Mouse (Mus musculus) heart, embryonic 16.5 days (tissue): Measurements from ENCODE around the gene Adnp. TPM values are rescaled to one million over a fixed set of nuclear protein-coding genes. Genes with fewer than 3 reads are reported as not detected.
A peak's percentile ranks its signal among the peaks of the same experiment; 100 is the strongest.
"Not testable (repeated sequence)": the region's sequence is repeated elsewhere in the genome, so short reads cannot be mapped to it uniquely, and the experiment has no call there.

Experiments used
- ATAC-seq: fragments of 200-750 bp; cut with Nextera tagmentation; replicated peaks from 2 replicates; pipeline ENCODE4 v1.8.0; 2017; ENCODE audit warnings: moderate number of reproducible peaks; ENCODE audit not compliant: insufficient read depth, low FRiP score; ENCODE audit errors: extremely low read depth
- H3K27ac ChIP-seq: fragments of 300-500 bp; sonication (generic); 2 replicates; pipeline ENCODE4 v1.5.1; 2014; ENCODE audit warnings: mild to moderate bottlenecking, low read length, control low read depth, moderate library complexity
- H3K27me3 ChIP-seq: fragments of 300-500 bp; sonication (generic); 2 replicates; pipeline ENCODE4 v1.6.1; 2014; ENCODE audit warnings: low read length, mixed read lengths; ENCODE audit not compliant: control insufficient read depth, insufficient read depth
- H3K36me3 ChIP-seq: fragments of 300-500 bp; sonication (generic); 2 replicates; pipeline ENCODE4 v1.6.1; 2014; ENCODE audit not compliant: control insufficient read depth, insufficient read depth
- H3K4me1 ChIP-seq: fragments of 300-500 bp; sonication (generic); 2 replicates; pipeline ENCODE4 v1.6.1; 2014; ENCODE audit warnings: low read length, mixed read lengths; ENCODE audit not compliant: control insufficient read depth, insufficient read depth
- H3K4me2 ChIP-seq: fragments of 300-500 bp; sonication (generic); 2 replicates; pipeline ENCODE4 v1.6.1; 2014; ENCODE audit warnings: low read depth, mild to moderate bottlenecking, control low read depth, low read length
- H3K4me3 ChIP-seq: fragments of 300-500 bp; sonication (generic); 2 replicates; pipeline ENCODE4 v1.5.1; 2014; ENCODE audit warnings: mild to moderate bottlenecking, control low read depth, low read length
- H3K9ac ChIP-seq: fragments of 300-500 bp; sonication (generic); 2 replicates; pipeline ENCODE4 v1.6.1; 2014; ENCODE audit warnings: low read length, control low read depth
- H3K9me3 ChIP-seq: fragments of 300-500 bp; sonication (generic); replicated peaks from 2 replicates; pipeline ENCODE4 v1.6.1; 2016; ENCODE audit warnings: low read length; ENCODE audit not compliant: control insufficient read depth
- WGBS: fragments of 180-500 bp; shearing (Covaris S2); extraction: QIAGEN DNeasy Blood & Tissue Kit; methylation state at CpG from one replicate; pipeline ENCODE4 v1.1.7; 2014; 5-methylcytosine and 5-hydroxymethylcytosine counted together
- polyA plus RNA-seq: library from polyadenylated mRNA; unstranded; fragments of >200 nt; fragmentation: Nextera tagmentation; extraction: Ambion mirVana; gene quantifications from 2 replicates; pipeline ENCODE4 v1.2.1, GENCODE M21; 2015

Adnp gene
- polyA plus RNA-seq, 1 experiment from 2014 or later, result 1.6 TPM

GRCm38 (mm10) chr2:168166750-168167460 is 40.0 kb downstream of the Adnp start:
- ATAC-seq, result no peak
- 52% methylated on average over 21 of the region's 21 CpGs for WGBS
- Histone ChIP-seq H3K4me3 (no peak overlapping the region), H3K27ac (no peak overlapping the region), H3K9me3 (no peaks in the 10 kb centered on the region), H3K4me2 (peak overlapping the region; percentile 10; the same call in 1 of the 2 replicates), H3K9ac (no peak overlapping the region), H3K36me3 (no peaks in the 10 kb centered on the region), H3K27me3 (no peaks in the 10 kb centered on the region), H3K4me1 (peaks cover 14% of the 10 kb centered on the region)

DNA sequence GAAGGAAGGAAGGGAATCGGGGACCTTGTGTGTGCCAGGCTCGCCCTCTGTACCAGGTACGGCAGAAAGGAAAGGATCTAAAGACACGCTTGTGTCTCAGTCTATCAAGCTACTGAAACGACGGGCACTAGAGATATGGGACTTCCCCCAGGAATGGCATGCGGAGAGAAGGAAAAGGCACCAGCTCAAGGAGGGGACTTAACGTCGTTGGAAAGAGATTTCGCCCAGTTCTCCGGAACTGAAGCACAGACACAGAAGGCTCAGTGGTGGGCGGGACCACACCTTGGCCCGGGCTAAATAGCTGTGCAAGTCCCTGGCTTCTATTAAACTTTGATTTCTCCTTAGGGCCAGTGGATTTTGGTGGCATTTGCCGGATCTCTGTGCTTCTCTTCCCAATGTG is 44.9 kb downstream of the Adnp start:
- peak overlapping the region; percentile 76 for H3K27ac ChIP-seq
- WGBS, result 9% methylated on average over 14 of the region's 14 CpGs
- H3K9ac ChIP-seq, result peak overlapping the region; percentile 69
- peak; percentile 17; the same call in 1 of the 2 replicates for ATAC-seq
- H3K36me3 ChIP-seq, result no peaks in the 10 kb centered on the region
- H3K27me3 ChIP-seq, result no peaks in the 10 kb centered on the region
- H3K9me3 ChIP-seq, result no peaks in the 10 kb centered on the region
- peak overlapping the region; percentile 52 for H3K4me3 ChIP-seq
- peak overlapping the region; percentile 72 for H3K4me2 ChIP-seq
- H3K4me1 ChIP-seq, result peaks cover 14% of the 10 kb centered on the region

- Histone ChIP-seq H3K27me3 (no peaks in the 10 kb centered on the region), H3K4me2 (peak overlapping the region; percentile 72), H3K4me3 (peak overlapping the region; percentile 52), H3K9me3 (no peaks in the 10 kb centered on the region), H3K4me1 (peaks cover 14% of the 10 kb centered on the region), H3K9ac (peak overlapping the region; percentile 69), H3K36me3 (no peaks in the 10 kb centered on the region), H3K27ac (peak overlapping the region; percentile 76)
- 0 out of 2 replicates have a peak, but pooled peaks have one; percentile 16 for ATAC-seq
- WGBS, result 3% methylated on average over 11 of the region's 11 CpGs
These were observed 45.4 kb downstream of the Adnp start for GRCm38 (mm10) chr2:168161514-168161971.

DNA sequence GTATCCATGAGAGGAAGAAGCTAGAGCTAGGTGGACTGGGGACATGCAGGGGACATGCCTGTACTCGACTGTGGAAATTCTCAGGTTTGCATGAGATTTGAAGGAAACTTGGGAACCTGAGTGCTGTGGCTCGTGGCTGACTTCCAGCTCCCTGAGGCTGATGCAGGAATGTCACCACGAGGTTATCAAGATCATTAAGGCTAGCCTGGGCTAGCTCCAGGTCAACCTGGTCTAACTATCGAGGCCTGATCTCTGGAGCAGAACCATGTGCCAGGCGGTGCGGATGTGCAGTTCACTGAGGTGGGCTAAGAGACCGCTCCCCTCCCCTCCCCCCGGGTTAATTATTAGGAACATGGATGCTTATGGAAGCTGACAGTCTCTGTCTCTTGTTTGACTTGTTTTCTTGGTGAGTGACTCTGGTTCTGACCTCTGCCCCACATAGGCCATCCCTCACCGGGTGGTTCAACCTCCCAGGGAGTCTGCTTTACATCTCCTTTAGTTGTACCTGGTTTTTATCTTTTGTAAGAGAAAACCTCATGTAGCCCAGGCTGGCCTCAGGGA is 46.5 kb downstream of the Adnp start:
- Histone ChIP-seq H3K27ac (no peak overlapping the region), H3K4me1 (peaks cover 14% of the 10 kb centered on the region), H3K4me3 (no peak overlapping the region), H3K4me2 (no peak overlapping the region), H3K36me3 (no peaks in the 10 kb centered on the region), H3K9me3 (no peaks in the 10 kb centered on the region), H3K9ac (no peak overlapping the region), H3K27me3 (no peaks in the 10 kb centered on the region)
- WGBS, result 83% methylated on average over 9 of the region's 9 CpGs
- no peak for ATAC-seq

DNA sequence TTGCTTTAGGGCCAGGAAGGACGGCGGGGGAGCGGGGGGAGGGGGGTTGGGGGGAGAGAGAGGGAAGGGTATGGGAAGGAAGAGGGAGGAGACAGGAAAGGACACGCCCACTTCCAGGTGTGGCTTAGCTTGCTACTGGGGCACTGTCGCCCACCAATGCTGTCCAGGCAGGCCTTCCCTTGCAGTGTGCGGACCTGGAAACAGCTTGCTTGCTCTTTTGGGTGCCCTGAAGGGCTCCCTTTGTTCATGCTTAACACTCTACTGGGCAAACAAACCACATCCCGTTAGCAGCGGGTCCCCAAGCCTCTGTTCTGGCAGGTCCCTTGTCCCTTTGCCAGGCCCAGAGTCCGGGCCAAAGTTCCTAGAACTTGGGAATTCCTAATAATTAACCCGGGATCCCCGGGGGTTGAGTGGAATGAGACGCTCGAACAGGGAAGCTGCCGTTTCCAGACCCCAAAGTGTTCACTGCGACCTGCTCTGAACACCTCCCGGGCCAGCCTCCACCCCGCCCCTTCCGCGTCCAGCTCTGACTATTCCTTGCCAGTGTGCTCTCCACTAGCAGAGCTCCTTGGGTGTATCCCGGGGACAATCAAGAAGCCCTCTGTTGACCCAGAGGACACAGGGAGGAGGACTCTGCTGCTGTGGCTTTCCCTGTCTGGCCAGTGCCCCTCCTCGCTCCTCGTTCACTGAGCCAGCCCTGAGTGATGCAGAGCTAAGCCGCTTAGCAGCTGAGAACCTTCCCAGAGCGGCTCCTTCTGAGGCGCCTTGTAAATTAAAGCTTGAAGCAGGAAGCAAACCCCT is 47.8 kb downstream of the Adnp start:
- ATAC-seq, result peak; percentile 10; the same call in 1 of the 2 replicates
- Histone ChIP-seq H3K4me2 (peak overlapping the region; percentile 74), H3K4me1 (peaks cover 20% of the 10 kb centered on the region), H3K36me3 (no peaks in the 10 kb centered on the region), H3K9me3 (no peaks in the 10 kb centered on the region), H3K4me3 (peak overlapping the region; percentile 47), H3K27me3 (no peaks in the 10 kb centered on the region), H3K27ac (no peak overlapping the region), H3K9ac (peak overlapping the region; percentile 67)
- WGBS, result 11% methylated on average over 25 of the region's 25 CpGs

DNA sequence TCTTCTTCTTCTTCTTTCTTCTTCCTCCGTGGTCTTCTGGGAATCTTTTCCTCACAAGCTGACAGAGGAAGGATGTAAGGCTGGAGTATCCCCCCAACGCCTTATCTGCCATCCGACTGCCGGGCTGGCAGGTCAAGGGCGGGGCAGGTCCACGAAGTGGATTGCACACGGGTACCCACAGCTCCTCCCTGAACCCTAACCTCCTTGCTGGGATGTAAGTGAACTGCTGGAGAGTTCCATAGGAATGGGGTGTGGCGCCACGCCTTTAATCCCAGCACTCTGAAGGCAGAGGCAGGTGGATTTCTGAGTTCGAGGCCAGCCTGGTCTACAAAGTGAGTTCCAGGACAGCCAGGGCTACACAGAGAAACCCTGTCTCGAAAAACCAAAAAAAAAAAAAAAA is 48.9 kb downstream of the Adnp start:
- not testable (repeated sequence) for H3K9me3 ChIP-seq, H3K4me2 ChIP-seq, H3K9ac ChIP-seq, ATAC-seq, H3K27ac ChIP-seq, H3K4me3 ChIP-seq, H3K27me3 ChIP-seq, H3K36me3 ChIP-seq
- 50% methylated on average over 9 of the region's 11 CpGs for WGBS
- H3K4me1 ChIP-seq, result peaks cover 20% of the 10 kb centered on the region

GRCm38 (mm10) chr2:168156361-168156760 is 50.6 kb downstream of the Adnp start:
- H3K4me2 ChIP-seq, result no peak overlapping the region
- ATAC-seq, result no peak

GRCm38 (mm10) chr2:168155666-168156065 is 51.2 kb downstream of the Adnp start:
- ATAC-seq, result no peak
- Histone ChIP-seq H3K27ac (no peak overlapping the region), H3K9me3 (no peaks in the 10 kb centered on the region), H3K4me1 (peaks cover 15% of the 10 kb centered on the region), H3K36me3 (no peaks in the 10 kb centered on the region), H3K4me3 (no peak overlapping the region), H3K4me2 (no peak overlapping the region), H3K27me3 (no peaks in the 10 kb centered on the region), H3K9ac (no peak overlapping the region)
- 89% methylated on average over 7 of the region's 7 CpGs for WGBS

More at GRCm38 (mm10) chr2:168156361-168156760, 50.6 kb downstream of the Adnp start:
- no peaks in the 10 kb centered on the region for H3K36me3 ChIP-seq
- WGBS, result 68% methylated on average over 14 of the region's 14 CpGs
- H3K9ac ChIP-seq, result no peak overlapping the region
- H3K9me3 ChIP-seq, result no peaks in the 10 kb centered on the region
- H3K4me1 ChIP-seq, result peaks cover 15% of the 10 kb centered on the region
- H3K4me3 ChIP-seq, result no peak overlapping the region
- no peak overlapping the region for H3K27ac ChIP-seq
- no peaks in the 10 kb centered on the region for H3K27me3 ChIP-seq
